Mouse (Mus musculus) frontal cortex, postnatal 25 days (tissue): ENCODE data around the gene Olfr73.
"Not testable (repeated sequence)": the region's sequence is repeated elsewhere in the genome, so short reads cannot be mapped to it uniquely, and the experiment has no call there.

Source experiments
- DNase-seq, 2 experiments: peaks; one replicate each; pipeline ENCODE4 v3.0.0; 2022; ENCODE audit warnings: low spot score in 2 of 2

Olfr73 gene

GRCm38 (mm10) chr2:88037599-88037998 lies at the start of gene Olfr73:
Gene Olfr73, minus strand, starts transcription at chr2:88037699.
- DNase-seq: no peak

DNA sequence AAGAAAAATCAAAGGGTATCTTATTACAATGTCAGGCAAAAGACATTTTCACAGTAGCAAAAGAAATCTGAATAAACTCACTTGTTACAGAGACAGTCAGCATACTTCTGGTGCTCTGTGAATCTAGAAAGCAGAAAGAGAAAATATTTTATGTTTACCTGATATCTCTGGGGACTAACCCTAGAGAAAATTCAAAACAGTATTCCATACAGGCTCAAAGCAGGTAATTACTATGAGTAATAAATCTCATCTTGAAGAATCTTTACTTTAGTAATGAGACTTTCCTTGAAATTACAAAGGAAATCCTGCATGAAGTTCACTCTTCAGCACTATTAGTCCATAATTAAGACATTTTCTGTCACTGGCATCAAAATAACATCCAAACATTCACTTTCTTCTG lies 34.2 kb upstream of the Olfr73 start, which contains the start of gene Olfr1163:
Gene Olfr1163 (minus strand): TSS at position 101 of the 400 bp plus-strand sequence.
- DNase-seq: no peak

- no peak for DNase-seq
Observed at GRCm38 (mm10) chr2:88063587-88063986, 26.1 kb upstream of the Olfr73 start.

DNA sequence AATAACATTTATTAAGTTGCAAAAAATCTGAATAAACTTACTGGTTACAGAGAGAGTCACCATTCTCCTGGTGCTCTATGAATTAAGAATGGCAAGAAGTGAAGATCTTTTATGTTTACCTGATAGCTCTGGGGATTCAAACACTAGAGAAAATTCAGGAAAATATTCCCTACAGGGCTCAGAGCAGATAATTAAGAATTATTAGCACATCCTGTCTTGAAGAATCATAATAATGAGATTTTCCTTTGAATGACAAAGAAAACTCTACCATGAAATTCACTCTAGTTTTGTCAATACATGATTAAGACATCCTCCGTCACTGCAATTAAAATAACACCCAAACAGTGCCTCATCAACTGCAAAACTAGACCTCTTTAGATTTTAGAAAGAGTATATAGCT lies 13.5 kb upstream of the Olfr73 start, which contains the start of gene Olfr1162:
Gene Olfr1162 (minus strand): TSS at position 101 of the 400 bp plus-strand sequence.
- no peak for DNase-seq

- DNase-seq: not testable (repeated sequence)
Observed at GRCm38 (mm10) chr2:88022474-88022873, 15.0 kb downstream of the Olfr73 start, which contains the start of gene Olfr1161. Gene Olfr1161, plus strand, starts transcription at chr2:88022774.

DNA sequence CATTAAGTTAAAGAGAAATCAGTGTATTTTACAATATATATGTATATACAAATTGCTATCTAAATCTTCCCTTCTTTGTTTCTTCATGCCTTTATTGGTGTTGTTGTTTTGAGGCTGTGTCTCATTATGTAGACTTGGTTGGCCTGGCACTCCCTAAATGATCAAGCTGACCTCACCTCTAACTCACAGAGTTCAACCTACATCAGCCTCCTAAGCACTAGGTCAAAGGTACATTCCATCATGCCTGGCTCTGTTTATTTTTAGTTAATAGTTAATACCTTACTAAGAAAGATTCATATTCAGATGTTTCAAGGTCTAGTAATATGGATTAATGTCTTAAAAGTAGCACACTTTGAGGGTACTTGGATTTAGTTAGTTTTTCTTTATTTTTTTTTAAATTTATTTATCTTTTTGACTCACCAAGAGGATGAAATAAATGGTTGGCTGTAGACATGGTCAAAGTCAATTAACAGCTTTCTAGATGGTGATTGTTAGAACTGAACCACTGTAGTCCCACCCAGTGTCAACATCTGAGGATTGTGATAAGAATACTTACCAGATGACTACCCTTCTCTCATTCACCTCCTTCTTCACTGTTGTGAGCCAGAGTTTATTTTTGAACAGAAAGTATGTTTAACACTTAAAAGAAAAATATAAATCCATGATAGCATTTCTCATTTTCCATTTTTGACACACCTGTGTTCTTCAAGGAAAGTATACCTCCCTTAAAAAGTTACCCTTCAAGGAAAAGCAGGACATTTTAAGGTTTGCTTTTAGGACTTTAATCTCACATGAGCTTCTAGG lies 29.8 kb downstream of the Olfr73 start, which contains the start of gene Olfr1160:
Gene Olfr1160 (minus strand): TSS at position 754 of the 804 bp plus-strand sequence.
- no peak for DNase-seq

GRCm38 (mm10) chr2:87989813-87990212 lies 47.7 kb downstream of the Olfr73 start, which contains the start of gene Olfr1158:
Gene Olfr1158, plus strand, starts transcription at chr2:87990113.
- no peak for DNase-seq
